Mouse (Mus musculus) adrenal gland, adult (tissue): Measurements from ENCODE around the gene Hbq1b.

Experiments
- DNase-seq, 2 experiments: peaks; one replicate each; pipeline ENCODE4 v3.0.0; 2022 to 2023; ENCODE audit warnings: low spot score in 1 of 2; ENCODE audit not compliant: inconsistent age in 2 of 2

Hbq1b gene

GRCm38 (mm10) chr11:32286695-32287492, at the start of gene Hbq1b:
Hbq1b (plus strand) TSS chr11:32286965.
- peak; percentile 77 to 92 for DNase-seq

GRCm38 (mm10) chr11:32237411-32237795, 49.4 kb upstream of the Hbq1b start:
- no peak for DNase-seq

- DNase-seq, result peak; percentile 74 to 93
Measured at GRCm38 (mm10) chr11:32238093-32238860, 48.5 kb upstream of the Hbq1b start.

DNA sequence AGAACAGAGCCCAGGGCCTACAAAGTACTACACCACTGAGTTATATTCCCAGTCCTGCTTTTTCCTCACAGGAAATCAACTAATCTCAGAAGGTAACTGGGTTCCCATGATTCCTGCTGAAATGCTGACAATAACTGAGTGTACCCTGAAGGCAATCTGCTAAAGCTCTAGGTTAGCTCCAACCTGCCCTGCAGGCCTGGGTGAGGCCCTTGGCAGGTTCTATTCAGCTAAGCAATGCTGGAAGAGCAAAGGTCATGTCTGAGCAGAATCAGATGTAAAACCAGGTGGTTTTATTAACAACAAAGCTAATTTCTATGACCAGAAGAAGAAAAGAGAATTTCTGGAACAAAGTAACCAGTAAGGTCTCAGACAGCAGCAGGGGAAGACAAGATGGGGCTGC, 45.4 kb upstream of the Hbq1b start:
- no peak for DNase-seq

DNA sequence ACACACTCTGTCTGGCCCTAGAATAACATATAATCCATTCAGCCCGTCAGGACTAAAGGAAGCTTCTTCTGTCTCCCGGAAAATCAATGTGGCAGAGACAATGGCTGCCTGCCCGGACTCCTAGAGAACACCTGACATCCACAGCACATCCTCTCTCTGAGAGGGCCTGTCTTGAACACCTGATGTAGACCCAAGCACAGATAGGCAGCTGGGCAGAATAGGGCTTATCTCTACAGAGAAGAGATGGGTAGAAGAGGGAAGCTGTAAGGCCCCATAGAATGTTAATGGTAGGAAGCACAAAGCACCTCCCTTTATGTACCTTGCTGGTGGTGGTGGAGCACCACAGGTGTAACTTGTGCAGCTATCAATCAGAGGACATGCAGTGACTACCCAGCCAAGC, 44.6 kb upstream of the Hbq1b start:
- DNase-seq, result no peak

GRCm38 (mm10) chr11:32243205-32243955, 43.4 kb upstream of the Hbq1b start:
- DNase-seq, result peak in 1 of 2 experiments; percentile 36

GRCm38 (mm10) chr11:32244064-32244463, 42.7 kb upstream of the Hbq1b start:
- DNase-seq, result no peak

- DNase-seq, result no peak
Measured at GRCm38 (mm10) chr11:32244617-32245016, 42.1 kb upstream of the Hbq1b start.

DNA sequence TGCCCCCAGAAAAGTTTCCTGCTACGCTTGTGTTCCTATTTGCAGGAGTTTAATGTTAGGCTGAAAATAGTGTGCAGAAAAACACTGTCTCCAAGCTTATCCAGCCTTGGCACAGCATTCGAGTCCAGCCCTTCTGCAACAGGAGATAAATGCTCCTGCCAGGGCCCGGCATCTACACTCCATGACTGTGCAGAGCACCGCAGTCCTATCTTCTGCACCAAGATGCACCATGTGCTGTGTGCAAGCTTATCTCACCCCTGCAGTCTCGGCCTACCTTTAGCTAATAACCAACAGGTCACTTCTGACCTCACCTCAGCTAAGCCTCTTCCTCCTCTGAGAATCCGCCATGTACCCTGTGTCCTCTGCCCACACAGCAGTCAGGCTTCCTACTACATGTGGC, 41.2 kb upstream of the Hbq1b start:
- DNase-seq, result no peak

DNA sequence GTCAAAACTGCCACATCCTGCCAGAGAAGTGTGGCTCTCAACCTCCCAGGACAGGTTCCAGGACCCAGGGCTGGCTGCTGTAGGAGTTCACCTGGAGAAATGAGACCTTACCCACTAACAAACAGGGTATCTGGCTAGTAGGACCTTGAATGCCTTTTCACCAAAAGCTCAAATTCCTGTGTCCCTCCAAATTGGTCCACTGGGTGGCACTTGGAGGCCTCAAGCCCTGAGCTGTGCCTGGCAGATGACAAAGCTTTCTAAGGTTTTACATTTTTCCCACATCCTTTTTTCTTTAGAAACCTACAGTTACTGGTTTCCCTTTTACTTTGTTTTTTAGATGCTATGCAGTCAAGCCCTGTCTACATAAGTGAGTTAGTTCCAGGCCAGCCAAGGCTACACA, 39.7 kb upstream of the Hbq1b start:
- peak in 1 of 2 experiments; percentile 51 for DNase-seq

GRCm38 (mm10) chr11:32248350-32248749, 38.4 kb upstream of the Hbq1b start:
- no peak for DNase-seq

DNA sequence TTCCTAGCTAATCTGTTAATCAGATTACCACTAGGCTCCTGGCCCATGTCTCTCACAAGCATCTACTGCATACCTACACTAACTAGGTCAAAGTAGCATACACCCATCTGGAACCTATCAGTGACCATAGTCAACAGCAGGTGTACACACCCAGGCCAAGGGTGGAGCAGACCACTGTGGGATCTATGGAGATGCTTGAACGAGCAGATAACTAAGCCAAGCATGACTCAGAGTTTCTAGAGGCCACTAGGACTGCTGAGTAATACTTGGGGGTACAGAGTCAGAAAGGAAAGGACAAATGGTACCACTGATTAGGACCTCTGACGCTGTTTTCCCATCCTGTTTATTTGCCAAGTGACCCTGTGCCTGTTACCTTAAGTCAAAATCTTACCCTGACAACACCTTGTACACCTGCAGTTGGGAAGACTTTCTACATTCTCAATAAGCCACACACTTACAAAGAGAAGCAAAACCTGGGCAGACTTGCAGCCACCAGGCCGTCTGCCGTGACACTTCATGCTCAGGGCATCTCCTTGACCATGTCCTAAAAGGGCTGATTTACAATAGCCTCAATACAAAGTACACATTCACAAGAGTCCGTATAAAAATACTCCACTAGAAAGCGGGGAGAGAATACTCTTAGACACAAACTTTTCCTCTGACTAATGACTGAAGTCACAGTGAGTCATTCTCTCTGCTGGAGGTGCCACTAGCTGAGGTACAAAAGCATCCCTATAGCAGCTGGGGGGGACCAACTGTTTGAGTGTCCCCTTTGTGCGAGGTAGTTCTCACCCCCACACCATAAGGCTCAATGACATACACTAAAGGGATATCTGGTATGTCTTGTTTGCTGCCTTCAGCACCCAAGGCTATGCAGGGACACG, 35.6 kb upstream of the Hbq1b start:
- DNase-seq, result peak; percentile 47 to 69

GRCm38 (mm10) chr11:32253121-32253520, 33.6 kb upstream of the Hbq1b start:
- no peak for DNase-seq

- DNase-seq, result no peak
Measured at GRCm38 (mm10) chr11:32256146-32256545, 30.6 kb upstream of the Hbq1b start.

DNA sequence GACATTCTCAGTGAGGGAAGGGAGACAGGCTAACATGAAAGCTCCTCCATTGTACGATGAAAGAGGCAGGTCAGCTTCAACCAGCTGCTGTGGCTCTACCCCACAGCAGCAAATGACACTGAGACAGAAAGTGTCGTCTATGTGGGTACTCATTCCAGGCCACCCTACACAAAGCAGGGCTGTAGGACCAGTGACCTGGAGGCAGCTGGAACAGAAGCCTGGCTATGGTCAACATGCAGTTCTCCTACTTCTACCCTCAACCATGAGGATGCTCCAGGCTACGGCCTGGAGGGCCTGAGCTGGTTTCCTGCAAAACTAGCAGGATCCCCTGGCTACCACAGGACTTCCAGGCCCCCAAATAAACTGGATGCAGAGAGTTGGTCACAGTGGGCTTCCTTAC, 30.2 kb upstream of the Hbq1b start:
- DNase-seq, result no peak

- DNase-seq, result peak in 1 of 2 experiments; percentile 65
Measured at GRCm38 (mm10) chr11:32262674-32263415, 23.9 kb upstream of the Hbq1b start.

DNA sequence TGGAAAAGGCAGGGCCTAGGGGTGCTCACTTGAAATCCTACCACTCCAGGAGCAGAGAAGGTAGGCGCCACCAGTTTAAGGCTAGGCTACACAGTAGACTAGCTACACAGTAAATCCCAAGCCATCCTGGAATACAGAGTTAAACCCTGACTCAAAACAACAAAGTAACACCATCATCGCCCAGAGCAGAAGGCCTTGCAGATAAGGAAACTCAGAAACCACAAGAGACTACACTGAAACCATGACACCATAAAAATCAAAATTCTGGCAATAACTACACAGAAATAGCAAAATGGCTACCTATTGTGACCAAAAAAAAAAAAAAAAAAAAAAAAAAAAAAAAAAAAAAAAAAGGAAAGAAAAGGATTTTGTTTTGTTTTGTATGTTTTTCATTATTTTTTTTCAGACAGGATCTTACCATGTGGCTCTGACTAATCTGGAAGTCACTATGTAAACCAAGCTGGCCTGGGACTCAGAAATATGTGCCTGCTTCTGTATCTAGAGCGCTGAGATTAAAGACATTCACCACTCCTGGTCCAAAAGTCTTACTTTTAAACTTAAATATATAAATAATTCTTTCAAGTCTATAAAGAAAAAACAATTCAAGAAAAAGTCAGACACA, 21.5 kb upstream of the Hbq1b start:
- no peak for DNase-seq

GRCm38 (mm10) chr11:32266194-32266593, 20.6 kb upstream of the Hbq1b start:
- no peak for DNase-seq

- no peak for DNase-seq
Measured at GRCm38 (mm10) chr11:32266776-32267175, 20.0 kb upstream of the Hbq1b start.
